Mouse (Mus musculus): Measurements from ENCODE around the gene Catspere2.

DNA sequence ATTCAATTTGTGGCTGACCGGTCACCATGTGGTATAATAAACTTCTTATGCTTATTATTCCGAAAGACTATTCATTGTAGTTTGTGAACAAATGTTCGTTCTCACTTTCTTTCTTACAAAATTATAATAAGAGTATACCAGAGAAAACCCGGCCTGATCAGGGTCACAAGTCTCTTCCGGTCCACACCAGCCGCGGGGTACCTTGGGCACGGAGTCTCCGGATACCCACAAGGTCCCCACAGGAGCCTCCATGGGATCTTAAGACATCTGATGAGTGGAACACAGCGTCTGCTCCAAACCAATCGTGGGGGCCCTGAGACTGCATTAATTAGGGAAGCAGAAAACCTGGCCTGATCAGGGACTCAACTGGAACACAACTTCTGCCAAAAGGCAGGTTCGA is 151.1 kb downstream of the Catspere2 start:
- TF ChIP-seq CTCF (IDR thresholded peaks at IDR 0.05; ENCODE audit: insufficient read depth, low read depth, low read length) (no peak), POLR2A (IDR thresholded peaks at IDR 0.05; ENCODE audit: insufficient read depth, low read depth, low read length) (no peak)

Measured in olfactory bulb, adult 2 months (tissue).